Mouse (Mus musculus): ENCODE data around the gene Prdx3. TPM values are rescaled to one million over a fixed set of nuclear protein-coding genes. Genes with fewer than 3 reads are reported as not detected.
"Not testable (repeated sequence)": the region's sequence is repeated elsewhere in the genome, so short reads cannot be mapped to it uniquely, and the experiment has no call there.

Prdx3 gene
- polyA plus RNA-seq, 1 experiment from 2014 or later, result 105 TPM

GRCm38 (mm10) chr19:60891123-60891470 is 16.7 kb upstream of the Prdx3 start:
- Histone ChIP-seq H3K9ac (peak overlapping the region; percentile 72), H3K9me3 (no peaks in the 10 kb centered on the region), H3K36me3 (no peaks in the 10 kb centered on the region), H3K4me2 (replicated peaks) (peak overlapping the region; percentile 70), H3K4me3 (peak overlapping the region; percentile 69), H3K27ac (no peak overlapping the region), H3K4me1 (peaks cover 9% of the 10 kb centered on the region; the same call in 1 of the 2 replicates), H3K27me3 (no peaks in the 10 kb centered on the region)
- WGBS, result 6% methylated on average over 4 of the region's 5 CpGs
- ATAC-seq (ENCODE audit: insufficient number of reproducible peaks, insufficient read depth, low FRiP score, low TSS enrichment), result no peak

GRCm38 (mm10) chr19:60890391-60891122 is 16.2 kb upstream of the Prdx3 start:
- no peaks in the 10 kb centered on the region for H3K9me3 ChIP-seq
- no peaks in the 10 kb centered on the region for H3K36me3 ChIP-seq
- H3K4me3 ChIP-seq, result peak overlapping the region; percentile 69
- peak overlapping the region; percentile 91 for H3K27ac ChIP-seq
- peak overlapping the region; percentile 70 for H3K4me2 ChIP-seq (replicated peaks)
- peak; percentile 70 for ATAC-seq (ENCODE audit: insufficient number of reproducible peaks, insufficient read depth, low FRiP score, low TSS enrichment)
- WGBS, result under 1% methylated on average over 40 of the region's 41 CpGs
- H3K4me1 ChIP-seq, result peaks cover 9% of the 10 kb centered on the region; the same call in 1 of the 2 replicates
- peak overlapping the region; percentile 72 for H3K9ac ChIP-seq
- no peaks in the 10 kb centered on the region for H3K27me3 ChIP-seq

DNA sequence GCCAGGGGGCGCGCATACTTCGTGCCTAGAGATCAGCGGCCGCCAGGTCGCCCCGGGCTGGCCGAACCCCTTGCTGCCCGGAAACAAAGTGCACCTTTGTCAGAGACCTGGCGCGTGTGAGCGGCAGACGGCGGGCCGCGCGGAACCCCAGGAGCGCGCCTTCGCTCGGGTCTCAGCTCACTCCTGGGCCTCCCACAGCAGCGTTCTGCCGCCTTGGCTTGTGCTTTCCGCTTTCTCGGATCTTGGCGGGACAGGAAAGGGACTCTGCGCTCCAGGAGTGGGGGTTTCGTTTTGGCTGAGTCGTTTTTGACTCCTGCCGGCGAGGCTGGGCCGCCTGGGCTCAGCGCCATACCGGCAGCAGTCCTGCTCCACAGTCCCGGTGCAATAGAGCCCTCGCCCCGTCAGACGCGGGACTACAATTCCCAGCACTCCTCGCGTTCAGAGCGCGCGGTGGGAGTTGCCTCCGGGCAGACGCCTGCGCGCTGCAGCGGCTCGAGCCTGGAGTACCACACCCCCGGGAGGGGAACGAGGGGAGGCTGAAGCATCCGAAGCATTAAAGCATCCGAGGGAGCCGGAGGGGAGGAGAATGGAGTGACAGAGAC is 15.5 kb upstream of the Prdx3 start, which contains the start of gene Grk5:
Gene Grk5 (plus strand): TSS at position 36 of the 602 bp plus-strand sequence.
- no peaks in the 10 kb centered on the region for H3K9me3 ChIP-seq
- peak within 1 kb of the TSS; percentile 69 for H3K4me3 ChIP-seq
- under 1% methylated on average over 55 of the region's 55 CpGs for whole genome bisulfite sequencing
- H3K27me3 ChIP-seq, result no peaks in the 10 kb centered on the region
- no peaks in the 10 kb centered on the region for H3K36me3 ChIP-seq
- peak within 1 kb of the TSS; percentile 91 for H3K27ac ChIP-seq
- H3K4me2 ChIP-seq (replicated peaks), result peak within 1 kb of the TSS; percentile 70
- H3K4me1 ChIP-seq, result peaks cover 7% of the 10 kb centered on the region; the same call in 1 of the 2 replicates
- peak; percentile 98 for ATAC-seq (ENCODE audit: insufficient number of reproducible peaks, insufficient read depth, low FRiP score, low TSS enrichment)
- peak within 1 kb of the TSS; percentile 72 for H3K9ac ChIP-seq

DNA sequence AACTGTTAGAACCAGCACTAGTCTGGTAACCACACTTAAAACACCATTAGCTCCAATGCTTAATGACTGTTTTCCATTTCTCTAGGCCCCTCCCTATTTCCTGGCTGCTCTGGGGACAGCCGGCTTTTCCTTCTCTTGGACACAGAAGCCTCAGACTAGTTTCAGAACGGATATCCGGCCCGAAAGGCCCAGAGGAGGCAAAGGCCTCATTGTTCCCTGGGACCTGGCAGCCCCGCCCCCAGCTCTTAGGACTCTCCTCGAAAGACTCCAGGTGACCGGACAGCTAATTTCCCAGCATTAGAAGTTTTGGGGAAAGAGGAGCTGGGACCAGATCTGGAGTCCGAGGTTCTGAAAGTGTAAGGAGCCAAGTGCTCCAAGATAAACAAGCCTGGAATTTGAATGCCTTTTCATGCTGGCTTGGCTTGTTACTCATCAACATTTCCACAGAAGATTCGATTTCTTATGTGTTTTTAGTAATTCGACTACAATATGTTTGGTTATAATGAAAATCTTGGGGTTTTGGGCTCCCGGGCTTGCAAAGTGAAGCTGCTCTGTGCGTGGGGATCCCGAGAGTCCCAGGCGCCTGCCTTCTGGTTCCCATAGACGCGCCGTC is 14.9 kb upstream of the Prdx3 start:
- H3K27me3 ChIP-seq, result no peaks in the 10 kb centered on the region
- ATAC-seq (ENCODE audit: insufficient number of reproducible peaks, insufficient read depth, low FRiP score, low TSS enrichment), result no peak
- H3K9ac ChIP-seq, result peak overlapping the region; percentile 72; the same call in 1 of the 2 replicates
- H3K4me2 ChIP-seq (replicated peaks), result peak overlapping the region; percentile 70
- peaks cover 7% of the 10 kb centered on the region; the same call in 1 of the 2 replicates for H3K4me1 ChIP-seq
- 5% methylated on average over 17 of the region's 17 CpGs for WGBS
- no peaks in the 10 kb centered on the region for H3K36me3 ChIP-seq
- no peaks in the 10 kb centered on the region for H3K9me3 ChIP-seq
- peak overlapping the region; percentile 69 for H3K4me3 ChIP-seq
- peak overlapping the region; percentile 91 for H3K27ac ChIP-seq

- WGBS, result 88% methylated on average over 2 of the region's 2 CpGs
- Histone ChIP-seq H3K27ac (no peak overlapping the region), H3K9ac (no peak overlapping the region), H3K4me2 (replicated peaks) (no peak overlapping the region), H3K36me3 (no peaks in the 10 kb centered on the region), H3K27me3 (no peaks in the 10 kb centered on the region), H3K4me1 (peaks cover 7% of the 10 kb centered on the region; the same call in 1 of the 2 replicates), H3K9me3 (no peaks in the 10 kb centered on the region), H3K4me3 (no peak overlapping the region)
- no peak for ATAC-seq (ENCODE audit: insufficient number of reproducible peaks, insufficient read depth, low FRiP score, low TSS enrichment)
Observed at GRCm38 (mm10) chr19:60887637-60888036, 13.3 kb upstream of the Prdx3 start.

DNA sequence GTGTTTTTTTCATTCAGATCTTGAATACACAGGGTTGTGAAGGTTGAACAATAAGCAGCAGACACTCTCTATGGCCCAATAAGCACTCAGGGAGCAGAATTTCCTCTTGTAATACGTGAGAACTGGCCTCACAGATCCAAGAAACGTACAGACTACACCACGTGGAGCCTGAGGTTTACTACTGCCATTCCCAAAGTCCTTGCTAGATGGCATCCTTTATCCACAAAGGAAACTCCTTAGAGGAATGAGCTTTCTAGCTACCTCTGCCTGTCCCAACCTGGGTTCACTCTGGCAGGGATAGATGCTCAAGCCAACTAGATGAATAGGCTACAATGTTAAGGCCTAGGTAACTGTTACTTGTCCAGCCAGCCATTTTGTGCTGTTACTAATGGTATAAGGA is 8.8 kb upstream of the Prdx3 start:
- Histone ChIP-seq H3K36me3 (no peaks in the 10 kb centered on the region), H3K4me1 (no peaks in the 10 kb centered on the region), H3K4me3 (no peak overlapping the region), H3K9ac (no peak overlapping the region), H3K4me2 (replicated peaks) (no peak overlapping the region), H3K27ac (no peak overlapping the region), H3K27me3 (no peaks in the 10 kb centered on the region), H3K9me3 (no peaks in the 10 kb centered on the region)
- ATAC-seq (ENCODE audit: insufficient number of reproducible peaks, insufficient read depth, low FRiP score, low TSS enrichment), result no peak
- 9% methylated on average over 3 of the region's 3 CpGs for WGBS

GRCm38 (mm10) chr19:60873501-60873900 is 855 bp downstream of the Prdx3 start:
- Histone ChIP-seq H3K36me3 (peaks cover 15% of the 10 kb centered on the region), H3K4me3 (peak overlapping the region; percentile 67), H3K4me1 (peaks cover 4% of the 10 kb centered on the region; the same call in 1 of the 2 replicates), H3K9me3 (no peaks in the 10 kb centered on the region), H3K9ac (0 out of 2 replicates have a peak overlapping the region, but pooled peaks have one; percentile 70), H3K27ac (peak overlapping the region; percentile 81), H3K4me2 (replicated peaks) (peak overlapping the region; percentile 72), H3K27me3 (no peaks in the 10 kb centered on the region)
- 22% methylated on average over 4 of the region's 4 CpGs for WGBS
- no peak for ATAC-seq (ENCODE audit: insufficient number of reproducible peaks, insufficient read depth, low FRiP score, low TSS enrichment)

DNA sequence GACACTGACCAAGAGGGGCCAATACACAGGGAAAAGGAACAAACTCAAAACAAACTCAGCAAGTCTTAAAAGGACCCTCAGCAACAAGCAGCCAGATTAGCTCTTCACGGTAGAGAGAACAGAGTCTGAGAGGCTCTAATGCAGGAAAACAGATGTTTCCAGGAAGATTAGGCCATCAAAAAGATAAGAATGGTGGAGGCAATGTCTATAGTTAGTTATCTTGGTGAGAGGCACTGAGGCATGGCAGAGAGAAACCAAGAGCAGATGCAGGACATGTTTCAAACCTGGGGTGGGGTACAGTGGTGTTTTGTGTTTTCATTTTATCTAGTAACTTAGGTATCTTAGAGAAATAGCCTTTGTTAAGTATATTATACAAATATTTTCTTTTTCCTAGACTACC is 2.1 kb downstream of the Prdx3 start:
- H3K27ac ChIP-seq, result no peak overlapping the region
- ATAC-seq (ENCODE audit: insufficient number of reproducible peaks, insufficient read depth, low FRiP score, low TSS enrichment), result no peak
- no peak overlapping the region for H3K4me3 ChIP-seq
- H3K9ac ChIP-seq, result no peak overlapping the region
- peaks cover 24% of the 10 kb centered on the region for H3K36me3 ChIP-seq
- no peaks in the 10 kb centered on the region for H3K27me3 ChIP-seq
- WGBS, result 61% methylated on average over 1 of the region's 1 CpGs
- H3K9me3 ChIP-seq, result no peaks in the 10 kb centered on the region
- no peak overlapping the region for H3K4me2 ChIP-seq (replicated peaks)
- H3K4me1 ChIP-seq, result peaks cover 4% of the 10 kb centered on the region; the same call in 1 of the 2 replicates

DNA sequence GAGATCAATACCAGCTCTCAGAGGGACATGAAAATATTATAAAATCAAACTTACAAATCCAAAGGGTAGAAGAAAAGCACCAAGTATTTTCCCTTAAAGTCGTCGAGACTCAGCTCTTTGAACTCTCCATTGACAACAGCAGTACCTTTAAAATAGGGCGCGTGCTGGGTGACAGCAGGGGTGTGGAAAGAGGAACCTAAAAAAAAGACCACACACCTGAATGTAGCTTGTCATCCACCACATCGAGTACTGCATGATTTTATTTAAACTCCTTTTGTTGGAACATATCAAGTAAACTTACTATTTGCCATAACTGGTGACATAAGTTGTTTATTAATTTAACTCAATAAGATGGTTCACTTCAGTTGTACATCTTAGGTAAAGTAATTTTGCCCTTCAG is 3.0 kb downstream of the Prdx3 start:
- H3K4me3 ChIP-seq, result no peak overlapping the region
- H3K9ac ChIP-seq, result no peak overlapping the region
- no peak overlapping the region for H3K27ac ChIP-seq
- no peaks in the 10 kb centered on the region for H3K9me3 ChIP-seq
- ATAC-seq (ENCODE audit: insufficient number of reproducible peaks, insufficient read depth, low FRiP score, low TSS enrichment), result no peak
- H3K27me3 ChIP-seq, result no peaks in the 10 kb centered on the region
- 94% methylated on average over 5 of the region's 5 CpGs for WGBS
- peaks cover 4% of the 10 kb centered on the region; the same call in 1 of the 2 replicates for H3K4me1 ChIP-seq
- no peak overlapping the region for H3K4me2 ChIP-seq (replicated peaks)
- H3K36me3 ChIP-seq, result peaks cover 29% of the 10 kb centered on the region

- Histone ChIP-seq H3K27ac (no peak overlapping the region), H3K9me3 (no peaks in the 10 kb centered on the region), H3K4me3 (no peak overlapping the region), H3K36me3 (peaks cover 29% of the 10 kb centered on the region), H3K4me1 (peaks cover 4% of the 10 kb centered on the region; the same call in 1 of the 2 replicates), H3K27me3 (no peaks in the 10 kb centered on the region), H3K9ac (no peak overlapping the region), H3K4me2 (replicated peaks) (no peak overlapping the region)
- ATAC-seq (ENCODE audit: insufficient number of reproducible peaks, insufficient read depth, low FRiP score, low TSS enrichment), result no peak
- 88% methylated on average over 1 of the region's 1 CpGs for WGBS
Observed at GRCm38 (mm10) chr19:60870489-60870888, 3.9 kb downstream of the Prdx3 start.

DNA sequence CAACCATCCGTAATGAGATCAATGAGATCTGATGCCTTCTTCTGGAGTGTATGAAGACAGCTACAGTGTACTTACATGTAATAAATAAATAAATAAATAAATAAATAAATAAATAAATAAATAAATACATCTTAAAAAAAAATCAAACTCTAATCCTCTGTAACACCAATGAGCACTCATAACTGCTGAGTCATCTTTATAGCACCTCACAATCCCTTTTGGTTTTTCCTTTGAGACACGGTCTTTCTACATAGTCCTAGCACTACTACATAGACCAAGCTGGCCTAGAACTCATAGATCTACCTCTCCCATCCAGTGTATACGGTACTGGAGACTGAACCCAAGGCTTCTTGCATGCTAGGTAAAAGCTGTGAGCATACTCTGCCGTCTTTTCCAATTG is 8.2 kb downstream of the Prdx3 start:
- 94% methylated on average over 4 of the region's 4 CpGs for WGBS
- not testable (repeated sequence) for H3K4me1 ChIP-seq; H3K9ac ChIP-seq; H3K4me3 ChIP-seq; H3K27me3 ChIP-seq; H3K4me2 ChIP-seq (replicated peaks); ATAC-seq (ENCODE audit: insufficient number of reproducible peaks, insufficient read depth, low FRiP score, low TSS enrichment); H3K9me3 ChIP-seq; H3K27ac ChIP-seq
- H3K36me3 ChIP-seq, result peaks cover 33% of the 10 kb centered on the region

Data from embryonic facial prominence, embryonic 12.5 days (tissue).